Mouse (Mus musculus) kidney, embryonic 16.5 days (tissue): ENCODE results near the gene Capn11. TPM values are rescaled to one million over a fixed set of nuclear protein-coding genes. Genes with fewer than 3 reads are reported as not detected.

Experiments used
- ATAC-seq: fragments of 200-750 bp; cut with Nextera tagmentation; 2 replicates; pipeline ENCODE4 v1.8.0; 2017; ENCODE audit warnings: moderate TSS enrichment; ENCODE audit not compliant: low FRiP score, low TSS enrichment
- H3K27ac ChIP-seq: fragments of 300-500 bp; sonication (generic); 2 replicates; pipeline ENCODE4 v1.5.1; 2014; ENCODE audit warnings: low read length
- H3K27me3 ChIP-seq: fragments of 300-500 bp; sonication (generic); 2 replicates; pipeline ENCODE4 v1.6.1; 2014; ENCODE audit warnings: low read length, control low read depth, mixed read lengths; ENCODE audit not compliant: insufficient read depth
- H3K36me3 ChIP-seq: fragments of 300-500 bp; sonication (generic); 2 replicates; pipeline ENCODE4 v1.6.1; 2014; ENCODE audit warnings: low read length, control low read depth, mixed read lengths; ENCODE audit not compliant: insufficient read depth
- H3K4me1 ChIP-seq: fragments of 300-500 bp; sonication (generic); 2 replicates; pipeline ENCODE4 v1.6.1; 2014; ENCODE audit warnings: low read length, control low read depth, mixed read lengths; ENCODE audit not compliant: insufficient read depth
- H3K4me2 ChIP-seq: fragments of 300-500 bp; sonication (generic); replicated peaks from 2 replicates; pipeline ENCODE4 v1.6.1; 2014; ENCODE audit warnings: low read depth, low read length
- H3K4me3 ChIP-seq: fragments of 300-500 bp; sonication (generic); 2 replicates; pipeline ENCODE4 v1.5.1; 2014; ENCODE audit warnings: mild to moderate bottlenecking, low read length
- H3K9ac ChIP-seq: fragments of 300-500 bp; sonication (generic); replicated peaks from 2 replicates; pipeline ENCODE4 v1.6.1; 2014; ENCODE audit warnings: low read length
- H3K9me3 ChIP-seq: fragments of 300-500 bp; sonication (generic); 2 replicates; pipeline ENCODE4 v1.6.1; 2016; ENCODE audit warnings: low read length, control low read depth
- whole genome bisulfite sequencing: fragments of 180-500 bp; shearing (Covaris S2); extraction: QIAGEN DNeasy Blood & Tissue Kit; methylation state at CpG from one replicate; pipeline ENCODE4 v1.1.7; 2014; 5-methylcytosine and 5-hydroxymethylcytosine counted together
- polyA plus RNA-seq: library from polyadenylated mRNA; unstranded; fragments of >200 nt; fragmentation: Nextera tagmentation; extraction: Ambion mirVana; gene quantifications from 2 replicates; pipeline ENCODE4 v1.2.1, GENCODE M21; 2015

Gene Capn11
- 0.60 and 0.72 TPM in 2 replicates for polyA plus RNA-seq

DNA sequence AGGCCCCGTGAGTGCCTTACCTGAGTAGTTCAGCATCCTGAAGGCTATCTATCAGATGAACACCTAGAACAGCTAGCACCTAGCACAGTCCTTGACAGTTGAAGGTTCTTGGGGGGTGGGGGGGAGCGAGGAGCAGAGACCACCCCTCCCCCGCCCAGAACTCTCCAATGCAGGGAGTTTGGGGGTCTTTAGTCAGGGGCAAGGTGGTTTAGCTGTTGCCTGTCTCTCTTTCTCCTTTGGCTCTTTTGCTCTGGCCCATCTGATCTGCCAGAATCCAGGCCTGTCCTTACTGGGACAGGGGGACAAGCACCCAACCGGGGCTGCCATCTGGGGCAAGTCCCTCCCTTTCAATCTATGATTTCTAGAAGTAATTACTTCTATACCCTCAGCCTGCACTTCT lies at the start of gene Capn11:
Gene Capn11 (minus strand): TSS at position 101 of the 400 bp plus-strand sequence.
- Histone ChIP-seq H3K27ac (no peak within 1 kb of the TSS; the same call in 1 of the 2 replicates), H3K4me1 (peaks cover 9% of the 10 kb centered on the region; the same call in 1 of the 2 replicates), H3K4me2 (no peak within 1 kb of the TSS), H3K9ac (no peak within 1 kb of the TSS; the same call in 1 of the 2 replicates), H3K4me3 (no peak within 1 kb of the TSS), H3K9me3 (no peaks in the 10 kb centered on the region), H3K36me3 (peaks cover 6% of the 10 kb centered on the region; the same call in 1 of the 2 replicates), H3K27me3 (no peaks in the 10 kb centered on the region)
- no peak for ATAC-seq
- WGBS, result 76% methylated on average over 4 of the region's 4 CpGs

DNA sequence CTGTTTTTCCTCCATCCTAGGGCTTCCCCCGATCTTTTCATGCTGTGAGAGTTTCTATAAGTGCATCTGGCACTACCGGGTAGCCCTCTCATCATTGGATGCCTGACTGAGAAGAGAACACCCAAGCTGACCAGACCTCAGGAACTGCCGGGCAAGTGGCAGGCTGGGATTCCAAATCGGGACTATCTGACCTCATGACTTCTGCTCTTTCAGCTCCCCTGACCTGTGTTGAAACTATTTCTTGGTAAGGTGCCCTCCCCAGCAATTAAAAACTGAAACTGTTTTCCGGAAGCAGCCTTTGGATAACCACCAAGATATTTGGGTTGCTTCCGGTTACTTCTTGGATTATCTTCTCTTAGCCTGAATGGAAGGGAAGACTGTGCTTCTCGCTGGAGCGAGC lies 49.1 kb upstream of the Capn11 start:
- no peaks in the 10 kb centered on the region for H3K4me1 ChIP-seq
- no peak overlapping the region for H3K4me3 ChIP-seq
- no peaks in the 10 kb centered on the region for H3K27me3 ChIP-seq
- H3K9me3 ChIP-seq, result no peaks in the 10 kb centered on the region
- no peaks in the 10 kb centered on the region for H3K36me3 ChIP-seq
- no peak overlapping the region for H3K4me2 ChIP-seq
- no peak overlapping the region for H3K9ac ChIP-seq
- H3K27ac ChIP-seq, result no peak overlapping the region
- ATAC-seq, result no peak
- 81% methylated on average over 8 of the region's 8 CpGs for WGBS

GRCm38 (mm10) chr17:45707376-45707775 lies 48.3 kb upstream of the Capn11 start:
- no peaks in the 10 kb centered on the region for H3K4me1 ChIP-seq
- H3K9me3 ChIP-seq, result no peaks in the 10 kb centered on the region
- 43% methylated on average over 3 of the region's 3 CpGs for WGBS
- no peak for ATAC-seq
- H3K4me2 ChIP-seq, result no peak overlapping the region
- H3K36me3 ChIP-seq, result no peaks in the 10 kb centered on the region
- H3K9ac ChIP-seq, result no peak overlapping the region
- H3K4me3 ChIP-seq, result no peak overlapping the region
- no peak overlapping the region for H3K27ac ChIP-seq
- no peaks in the 10 kb centered on the region for H3K27me3 ChIP-seq

DNA sequence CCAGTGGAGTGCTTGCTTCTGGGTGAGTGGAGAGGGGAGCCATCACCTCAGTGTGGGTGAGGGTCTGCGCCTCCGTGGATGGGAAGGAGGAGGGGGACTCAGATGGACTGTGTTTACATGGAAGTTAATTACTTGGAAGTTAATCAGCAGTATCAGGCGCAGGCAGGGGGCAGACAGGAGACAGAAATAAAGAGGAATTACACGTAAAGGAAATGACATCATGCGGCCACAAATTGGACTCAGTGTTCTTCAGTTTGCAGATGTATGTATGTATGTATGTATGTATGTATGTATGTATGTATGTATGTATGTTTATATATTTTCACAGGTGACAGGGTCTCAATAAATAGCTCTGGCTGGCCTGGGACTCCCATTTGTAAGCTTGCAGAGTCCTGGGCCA lies 47.7 kb upstream of the Capn11 start:
- 62% methylated on average over 5 of the region's 5 CpGs for WGBS
- ATAC-seq, result no peak

DNA sequence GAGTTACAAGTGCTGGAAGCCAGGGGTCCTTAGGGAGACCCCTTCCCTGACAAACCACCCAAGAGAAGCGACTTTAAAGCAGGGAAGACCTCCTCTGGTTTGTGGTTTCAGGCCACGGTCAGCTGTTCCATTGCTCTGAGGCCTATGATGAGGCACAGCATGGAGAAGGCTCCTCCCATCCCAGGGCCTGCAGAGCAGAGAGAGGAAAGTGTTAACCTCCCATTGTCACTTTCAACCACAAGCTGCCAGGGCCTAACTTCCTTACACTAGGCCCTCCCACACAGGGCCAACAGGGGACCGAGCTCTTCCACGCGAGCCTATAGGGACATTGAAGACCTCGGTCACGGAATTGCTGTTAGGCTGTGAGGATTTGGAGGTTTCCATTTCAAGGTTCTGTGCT lies 44.1 kb upstream of the Capn11 start:
- peaks cover 4% of the 10 kb centered on the region for H3K4me1 ChIP-seq
- H3K9ac ChIP-seq, result no peak overlapping the region
- H3K4me2 ChIP-seq, result no peak overlapping the region
- no peaks in the 10 kb centered on the region for H3K27me3 ChIP-seq
- no peak for ATAC-seq
- 53% methylated on average over 7 of the region's 7 CpGs for WGBS
- H3K36me3 ChIP-seq, result peaks cover 5% of the 10 kb centered on the region
- no peak overlapping the region for H3K27ac ChIP-seq
- no peaks in the 10 kb centered on the region for H3K9me3 ChIP-seq
- no peak overlapping the region for H3K4me3 ChIP-seq

More for the DNA sequence above, 47.7 kb upstream of the Capn11 start:
- H3K4me1 ChIP-seq, result no peaks in the 10 kb centered on the region
- no peak overlapping the region for H3K4me2 ChIP-seq
- no peaks in the 10 kb centered on the region for H3K27me3 ChIP-seq
- H3K9me3 ChIP-seq, result no peaks in the 10 kb centered on the region
- H3K36me3 ChIP-seq, result no peaks in the 10 kb centered on the region
- no peak overlapping the region for H3K9ac ChIP-seq
- H3K4me3 ChIP-seq, result no peak overlapping the region
- no peak overlapping the region for H3K27ac ChIP-seq

DNA sequence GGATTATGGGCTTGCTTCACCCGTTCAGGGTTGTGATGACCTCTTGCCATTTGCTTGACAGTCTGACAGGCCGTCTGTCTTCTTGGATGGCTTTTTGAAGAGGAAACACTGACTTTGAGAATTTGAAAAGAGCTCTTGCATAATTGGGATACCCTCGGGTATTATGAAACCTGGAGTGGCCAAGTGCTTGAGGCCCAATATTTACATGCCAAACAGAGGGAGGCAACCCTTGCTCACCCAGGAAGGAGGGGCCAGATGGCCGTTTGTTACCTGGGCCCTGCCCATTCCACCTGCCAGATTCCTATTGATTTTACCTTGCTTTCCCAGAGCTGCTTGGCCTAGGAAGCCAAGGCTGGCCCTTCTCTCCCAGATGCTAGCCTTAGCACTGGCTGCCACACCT lies 43.1 kb upstream of the Capn11 start:
- ATAC-seq, result no peak
- H3K4me2 ChIP-seq, result no peak overlapping the region
- no peak overlapping the region for H3K4me3 ChIP-seq
- 47% methylated on average over 4 of the region's 4 CpGs for WGBS
- H3K36me3 ChIP-seq, result peaks cover 8% of the 10 kb centered on the region
- H3K4me1 ChIP-seq, result peaks cover 4% of the 10 kb centered on the region
- no peak overlapping the region for H3K9ac ChIP-seq
- no peaks in the 10 kb centered on the region for H3K27me3 ChIP-seq
- H3K9me3 ChIP-seq, result no peaks in the 10 kb centered on the region
- H3K27ac ChIP-seq, result no peak overlapping the region

- Histone ChIP-seq H3K36me3 (peaks cover 12% of the 10 kb centered on the region), H3K4me2 (no peak overlapping the region), H3K9me3 (no peaks in the 10 kb centered on the region), H3K4me1 (peaks cover 4% of the 10 kb centered on the region), H3K9ac (no peak overlapping the region), H3K27me3 (no peaks in the 10 kb centered on the region), H3K4me3 (no peak overlapping the region), H3K27ac (no peak overlapping the region)
- 72% methylated on average over 9 of the region's 9 CpGs for WGBS
- no peak for ATAC-seq
Observed at GRCm38 (mm10) chr17:45701236-45701591, 42.1 kb upstream of the Capn11 start.

DNA sequence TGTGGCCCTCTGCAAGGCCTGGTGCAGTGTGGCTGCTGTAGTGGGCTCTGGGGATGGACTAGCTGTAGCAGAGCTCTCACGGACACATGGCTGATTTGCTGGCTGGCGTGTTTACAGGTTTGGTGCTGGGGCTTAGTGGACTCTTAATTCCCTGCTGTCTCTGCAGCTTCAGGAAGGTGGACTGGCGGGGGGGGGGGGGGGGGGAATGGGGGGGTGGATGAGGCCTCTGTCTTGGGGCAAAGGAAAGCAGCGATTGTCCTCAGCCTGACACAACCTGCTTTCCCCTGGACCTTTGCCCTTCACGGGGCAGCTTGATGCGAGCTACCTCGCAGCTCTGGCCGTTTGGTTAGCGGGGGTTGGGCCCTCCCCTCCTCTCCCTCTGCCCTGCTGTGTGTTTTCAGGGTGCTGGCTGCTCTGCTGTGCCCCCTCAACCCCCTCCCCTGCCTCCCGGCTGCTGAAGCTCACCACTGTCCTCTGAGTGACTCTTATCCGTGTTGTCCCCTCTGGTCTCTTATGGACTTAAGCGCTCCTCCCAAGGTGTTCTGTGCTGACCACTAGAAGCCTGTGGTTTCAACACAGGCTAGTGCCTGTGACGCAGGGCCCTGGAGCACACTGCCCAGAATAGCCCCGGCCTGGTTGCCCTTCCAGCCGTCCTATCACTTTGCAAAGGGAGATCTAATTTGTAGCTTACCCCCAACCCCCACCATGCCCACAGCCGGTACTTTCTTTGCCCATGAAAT lies 41.5 kb upstream of the Capn11 start:
- H3K4me2 ChIP-seq, result no peak overlapping the region
- H3K27me3 ChIP-seq, result no peaks in the 10 kb centered on the region
- no peak overlapping the region for H3K27ac ChIP-seq
- ATAC-seq, result no peak; the same call in 1 of the 2 replicates
- peaks cover 5% of the 10 kb centered on the region for H3K4me1 ChIP-seq
- 41% methylated on average over 11 of the region's 16 CpGs for WGBS
- no peaks in the 10 kb centered on the region for H3K9me3 ChIP-seq
- no peak overlapping the region for H3K4me3 ChIP-seq
- H3K36me3 ChIP-seq, result peaks cover 12% of the 10 kb centered on the region
- no peak overlapping the region for H3K9ac ChIP-seq

- H3K4me1 ChIP-seq, result peaks cover 16% of the 10 kb centered on the region
- no peak overlapping the region for H3K4me3 ChIP-seq
- peaks cover 12% of the 10 kb centered on the region for H3K36me3 ChIP-seq
- no peaks in the 10 kb centered on the region for H3K9me3 ChIP-seq
- ATAC-seq, result no peak
- no peak overlapping the region for H3K27ac ChIP-seq
- WGBS, result 89% methylated on average over 3 of the region's 3 CpGs
- no peak overlapping the region for H3K9ac ChIP-seq
- H3K4me2 ChIP-seq, result no peak overlapping the region
- H3K27me3 ChIP-seq, result no peaks in the 10 kb centered on the region
Observed at GRCm38 (mm10) chr17:45699039-45699740, 40.1 kb upstream of the Capn11 start.

DNA sequence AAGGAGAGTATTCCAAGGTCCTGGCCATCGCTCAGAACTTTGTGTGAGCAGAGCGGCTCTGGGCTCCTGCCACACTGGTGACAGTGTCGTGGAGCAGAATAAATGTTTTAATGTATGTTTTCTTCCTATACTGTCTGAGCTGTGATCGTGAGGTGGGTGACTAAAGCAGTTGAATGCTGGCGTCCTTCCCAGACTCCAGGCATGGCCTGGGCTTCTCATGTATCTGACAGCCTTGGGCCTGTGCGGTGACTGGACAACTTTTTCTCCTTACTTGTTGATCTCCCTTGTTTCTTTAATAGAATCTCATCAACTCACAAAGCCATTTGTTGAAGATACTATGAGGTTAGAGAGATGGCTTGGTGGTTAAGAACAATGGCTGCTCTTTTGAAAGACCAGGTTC lies 39.2 kb upstream of the Capn11 start:
- no peak overlapping the region for H3K4me2 ChIP-seq
- no peak overlapping the region for H3K9ac ChIP-seq
- H3K4me3 ChIP-seq, result no peak overlapping the region
- 79% methylated on average over 6 of the region's 6 CpGs for WGBS
- no peaks in the 10 kb centered on the region for H3K9me3 ChIP-seq
- H3K27ac ChIP-seq, result no peak overlapping the region
- no peaks in the 10 kb centered on the region for H3K27me3 ChIP-seq
- ATAC-seq, result no peak
- peaks cover 12% of the 10 kb centered on the region for H3K36me3 ChIP-seq
- peaks cover 22% of the 10 kb centered on the region for H3K4me1 ChIP-seq
